Mouse (Mus musculus): ENCODE results near the gene Pdxdc1. TPM values are rescaled to one million over a fixed set of nuclear protein-coding genes. Genes with fewer than 3 reads are reported as not detected.

Pdxdc1 gene
- total and polyA plus RNA-seq, 3 experiments, result 36.0 to 64.2 TPM; not detected in 1

DNA sequence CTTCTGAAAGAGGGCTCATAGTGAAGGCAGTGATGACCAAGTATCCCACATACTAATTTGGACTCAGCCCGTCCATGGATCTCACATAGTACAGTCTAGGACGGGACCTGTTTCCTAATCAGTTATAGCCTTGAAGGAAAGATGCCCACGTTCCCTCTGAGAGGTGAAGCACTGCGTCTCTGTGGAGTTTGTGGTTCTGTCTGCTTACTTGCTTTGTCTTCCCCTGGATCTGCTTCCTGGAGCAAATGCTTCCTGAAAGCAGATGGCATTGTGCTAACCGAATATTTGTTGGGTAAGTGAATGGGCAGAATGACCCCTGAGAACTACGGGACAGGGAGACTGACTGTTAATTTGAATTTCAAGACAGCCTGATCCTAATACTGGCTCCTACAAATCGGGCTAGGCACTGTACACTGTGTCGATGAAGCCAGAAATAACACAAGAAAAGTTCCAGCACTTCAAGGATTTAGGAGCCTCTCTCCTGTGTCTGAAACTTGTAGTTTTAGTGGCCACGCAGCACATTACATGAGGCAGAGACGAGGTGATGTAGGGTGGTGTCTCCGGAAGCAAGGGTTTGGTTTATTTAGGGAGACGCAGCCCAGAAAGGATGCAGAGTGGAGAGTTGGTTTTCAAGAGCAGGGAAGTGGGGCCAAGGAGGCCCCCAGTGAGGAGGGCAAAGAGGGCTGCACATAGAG lies 83.0 kb downstream of the Pdxdc1 start:
- Histone ChIP-seq H3K4me3 (ENCODE audit: control insufficient read depth in 1 of 2, insufficient read depth in 1 of 2, low read depth in 2 of 2, low read length in 2 of 2) (peak overlapping the region; percentile 65 to 94), H3K27ac (ENCODE audit: control insufficient read depth, low read depth, low read length) (no peak overlapping the region)
- TF ChIP-seq CHD1 (IDR thresholded peaks at IDR 0.05; ENCODE audit: low read depth, low read length) (no peak), JUND (IDR thresholded peaks at IDR 0.05; ENCODE audit: low read depth, low read length) (no peak), CHD2 (IDR thresholded peaks at IDR 0.05; ENCODE audit: low read length) (no peak), MYC (IDR thresholded peaks at IDR 0.05; ENCODE audit: low read depth, low read length) (no peak), RAD21 (IDR thresholded peaks at IDR 0.05; ENCODE audit: low read depth, low read length) (no peak), TBP (IDR thresholded peaks at IDR 0.05; ENCODE audit: low read depth, low read length) (no peak), SMC3 (IDR thresholded peaks at IDR 0.05; ENCODE audit: low read depth, low read length) (no peak), GATA1 (IDR thresholded peaks at IDR 0.05; ENCODE audit: low read depth, low read length) (no peak)

DNA sequence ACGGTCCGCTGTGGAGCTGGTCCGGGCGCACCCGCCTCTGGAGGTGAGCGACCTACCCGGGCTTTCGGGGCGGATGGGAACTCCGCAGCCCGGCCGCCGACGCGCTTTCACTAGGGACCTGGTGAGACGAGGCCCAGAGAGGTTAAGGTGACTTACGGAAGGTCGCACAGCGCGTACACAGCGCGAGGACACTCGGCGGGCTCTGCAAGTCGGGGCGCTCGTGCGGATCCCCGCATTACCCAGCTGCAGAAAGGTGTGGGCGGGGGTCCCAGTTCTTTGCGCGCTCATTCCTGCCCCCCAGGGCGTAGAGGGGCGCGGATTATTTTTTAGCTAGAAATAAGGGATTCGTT lies 83.6 kb downstream of the Pdxdc1 start:
- H3K27ac ChIP-seq (ENCODE audit: control insufficient read depth, low read depth, low read length), result no peak overlapping the region
- no peaks in the 10 kb centered on the region for H3K27me3 ChIP-seq (ENCODE audit: control insufficient read depth in 1 of 2, insufficient read depth in 2 of 2, low read length in 2 of 2)
- DNase-seq (ENCODE audit: low read depth, low spot score), result peak; percentile 84
- H3K4me3 ChIP-seq (ENCODE audit: control insufficient read depth in 1 of 2, insufficient read depth in 1 of 2, low read depth in 2 of 2, low read length in 2 of 2), result peak overlapping the region; percentile 65 to 94
- peaks cover 5% of the 10 kb centered on the region for H3K79me2 ChIP-seq (ENCODE audit: control insufficient read depth, insufficient read depth, low read length, poor library complexity)
- peak overlapping the region; percentile 76 for H3K9ac ChIP-seq (ENCODE audit: control insufficient read depth, low read depth, low read length, poor library complexity, severe bottlenecking)
- no peaks in the 10 kb centered on the region for H3K9me3 ChIP-seq (replicated peaks; ENCODE audit: insufficient read depth, low read length)
- peaks cover 3 to 7% of the 10 kb centered on the region in 2 experiments; a peak in 3 of 4 replicates for H3K36me3 ChIP-seq (ENCODE audit: control insufficient read depth in 1 of 2, insufficient read depth in 2 of 2, low read length in 2 of 2)
- no peaks in the 10 kb centered on the region; a peak in 1 of 4 replicates for H3K4me1 ChIP-seq (ENCODE audit: control insufficient read depth in 1 of 2, insufficient read depth in 2 of 2, low read length in 2 of 2)
- TF ChIP-seq POLR2A (IDR thresholded peaks at IDR 0.05; ENCODE audit: control insufficient read depth in 1 of 2, insufficient read depth in 1 of 2, low read depth in 1 of 2, low read length in 2 of 2, poor library complexity in 1 of 2) (peak; percentile 41 to 68; a peak in 1 of 4 replicates), TBP (IDR thresholded peaks at IDR 0.05; ENCODE audit: low read depth, low read length) (0 out of 2 replicates have a peak, but pooled peaks have one; percentile 13), MAZ (IDR thresholded peaks at IDR 0.05; ENCODE audit: low read depth, low read length) (no peak), CHD1 (IDR thresholded peaks at IDR 0.05; ENCODE audit: low read depth, low read length) (0 out of 2 replicates have a peak, but pooled peaks have one; percentile 11)

More for the DNA sequence above, 83.0 kb downstream of the Pdxdc1 start:
- no peaks in the 10 kb centered on the region for H3K27me3 ChIP-seq (ENCODE audit: control insufficient read depth in 1 of 2, insufficient read depth in 2 of 2, low read length in 2 of 2)
- H3K9ac ChIP-seq (ENCODE audit: control insufficient read depth, low read depth, low read length, poor library complexity, severe bottlenecking), result peak overlapping the region; percentile 76
- peaks cover 5% of the 10 kb centered on the region for H3K79me2 ChIP-seq (ENCODE audit: control insufficient read depth, insufficient read depth, low read length, poor library complexity)
- peak; percentile 44 for DNase-seq (ENCODE audit: low read depth, low spot score)
- H3K9me3 ChIP-seq (replicated peaks; ENCODE audit: insufficient read depth, low read length), result no peaks in the 10 kb centered on the region
- H3K4me1 ChIP-seq (ENCODE audit: control insufficient read depth in 1 of 2, insufficient read depth in 2 of 2, low read length in 2 of 2), result no peaks in the 10 kb centered on the region; a peak in 1 of 4 replicates
- peaks cover under 1 to 7% of the 10 kb centered on the region in 2 experiments; a peak in 2 of 4 replicates for H3K36me3 ChIP-seq (ENCODE audit: control insufficient read depth in 1 of 2, insufficient read depth in 2 of 2, low read length in 2 of 2)

DNA sequence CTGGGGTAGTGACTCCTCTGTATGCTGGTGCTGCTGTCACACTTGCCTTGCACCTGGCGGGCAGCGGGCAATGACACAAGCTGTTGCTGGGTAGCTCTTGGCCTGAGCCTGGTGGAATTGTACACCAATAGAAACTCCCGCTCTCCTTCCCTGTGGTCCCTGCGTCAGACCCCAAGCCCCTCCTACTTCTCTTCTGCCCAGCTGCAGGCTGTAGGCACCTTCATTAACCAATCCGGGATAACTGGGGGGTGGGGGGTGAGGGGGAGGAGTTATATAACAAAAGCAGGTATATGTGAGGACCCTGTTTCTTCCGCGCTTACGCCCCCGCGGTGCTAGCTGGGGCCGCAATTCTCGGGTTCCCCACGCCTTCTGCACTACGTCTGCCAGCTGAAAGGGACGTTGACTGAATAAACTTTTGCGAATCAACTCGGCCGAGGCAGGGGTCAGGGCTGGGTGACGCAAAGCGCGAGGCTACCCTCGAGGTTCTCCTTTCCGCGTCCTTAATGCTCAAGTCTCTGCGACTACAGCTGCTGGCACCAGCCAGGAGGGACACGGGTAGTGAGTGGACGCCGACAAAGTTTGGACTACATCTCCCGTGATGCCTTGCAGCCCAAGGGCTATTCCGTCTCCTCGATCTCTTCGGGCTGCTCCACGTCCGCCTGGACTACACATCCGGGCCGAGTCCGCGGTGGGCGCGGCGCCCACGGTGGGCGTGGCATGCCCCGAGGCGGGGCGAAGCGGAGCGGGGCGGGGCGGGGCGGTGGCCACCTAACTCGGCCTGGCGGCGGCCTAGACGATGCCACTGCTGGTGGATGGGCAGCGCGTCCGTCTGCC lies 84.2 kb downstream of the Pdxdc1 start, which contains the start of gene Ntan1:
Gene Ntan1, plus strand, starts transcription at position 286 of the 834 bp plus-strand sequence.
- Histone ChIP-seq H3K4me1 (ENCODE audit: control insufficient read depth in 1 of 2, insufficient read depth in 2 of 2, low read length in 2 of 2) (no peaks in the 10 kb centered on the region; a peak in 1 of 4 replicates), H3K27me3 (ENCODE audit: control insufficient read depth in 1 of 2, insufficient read depth in 2 of 2, low read length in 2 of 2) (no peaks in the 10 kb centered on the region)
- TF ChIP-seq MYB (IDR thresholded peaks at IDR 0.05; ENCODE audit: low read depth, low read length), result no peak
- TF ChIP-seq UBTF (IDR thresholded peaks at IDR 0.05; ENCODE audit: borderline replicate concordance, insufficient read depth, low read depth, low read length), result no peak
- no peak for TF ChIP-seq ZNF384 (IDR thresholded peaks at IDR 0.05; ENCODE audit: low read depth, low read length)
- TF ChIP-seq EP300 (IDR thresholded peaks at IDR 0.05; ENCODE audit: low read depth in 1 of 2, low read length in 2 of 2), result no peak
- TF ChIP-seq NRF1 (IDR thresholded peaks at IDR 0.05; ENCODE audit: insufficient read depth, low read depth, low read length, poor library complexity, severe bottlenecking), result 0 out of 2 replicates have a peak, but pooled peaks have one; percentile 21
- TF ChIP-seq CHD1 (IDR thresholded peaks at IDR 0.05; ENCODE audit: low read depth, low read length), result 0 out of 2 replicates have a peak, but pooled peaks have one; percentile 11
- TF ChIP-seq MAFK (IDR thresholded peaks at IDR 0.05; ENCODE audit: borderline replicate concordance, low read depth, low read length), result no peak
- TF ChIP-seq SMC3 (IDR thresholded peaks at IDR 0.05; ENCODE audit: low read depth, low read length), result no peak
- TF ChIP-seq ZKSCAN1 (IDR thresholded peaks at IDR 0.05; ENCODE audit: low read depth, low read length), result no peak
- 0 out of 2 replicates have a peak, but pooled peaks have one; percentile 25 for TF ChIP-seq MAX (IDR thresholded peaks at IDR 0.05; ENCODE audit: low read length)
- TF ChIP-seq GATA1 (IDR thresholded peaks at IDR 0.05; ENCODE audit: low read depth, low read length), result no peak
- peak in 1 of 2 experiments; percentile 19; a peak in 1 of 4 replicates for TF ChIP-seq POLR2A (IDR thresholded peaks at IDR 0.05; ENCODE audit: control insufficient read depth in 1 of 2, insufficient read depth in 1 of 2, low read depth in 1 of 2, low read length in 2 of 2, poor library complexity in 1 of 2)
- TF ChIP-seq USF2 (IDR thresholded peaks at IDR 0.05; ENCODE audit: borderline replicate concordance in 1 of 2, insufficient read depth in 1 of 2, low read depth in 1 of 2, low read length in 2 of 2), result no peak
- no peak for TF ChIP-seq GABPA (IDR thresholded peaks at IDR 0.05; ENCODE audit: low read depth, low read length)

More for the DNA sequence above, 84.2 kb downstream of the Pdxdc1 start, which contains the start of gene Ntan1:
- DNase-seq (ENCODE audit: low read depth, low spot score), result peak; percentile 95
- no peaks in the 10 kb centered on the region for H3K9me3 ChIP-seq (replicated peaks; ENCODE audit: insufficient read depth, low read length)
- H3K36me3 ChIP-seq (ENCODE audit: control insufficient read depth in 1 of 2, insufficient read depth in 2 of 2, low read length in 2 of 2), result peaks cover 3 to 7% of the 10 kb centered on the region in 2 experiments; a peak in 3 of 4 replicates
- H3K4me3 ChIP-seq (ENCODE audit: control insufficient read depth in 1 of 2, insufficient read depth in 1 of 2, low read depth in 2 of 2, low read length in 2 of 2), result peak within 1 kb of the TSS; percentile 73 to 94
- peak within 1 kb of the TSS; percentile 76 for H3K9ac ChIP-seq (ENCODE audit: control insufficient read depth, low read depth, low read length, poor library complexity, severe bottlenecking)
- H3K79me2 ChIP-seq (ENCODE audit: control insufficient read depth, insufficient read depth, low read length, poor library complexity), result peaks cover 5% of the 10 kb centered on the region
- H3K27ac ChIP-seq (ENCODE audit: control insufficient read depth, low read depth, low read length), result peak within 1 kb of the TSS; percentile 20

Measured in MEL (cell line).